Mouse (Mus musculus): Measurements from ENCODE around the gene Cby3. TPM values are rescaled to one million over a fixed set of nuclear protein-coding genes. Genes with fewer than 3 reads are reported as not detected.
A peak's percentile ranks its signal among the peaks of the same experiment; 100 is the strongest.
"Not testable (repeated sequence)": the region's sequence is repeated elsewhere in the genome, so short reads cannot be mapped to it uniquely, and the experiment has no call there.

The Cby3 gene
- 0.32 and 0.53 TPM in 2 replicates for polyA plus RNA-seq (2015; fragmentation: Nextera tagmentation; extraction: Ambion mirVana)

DNA sequence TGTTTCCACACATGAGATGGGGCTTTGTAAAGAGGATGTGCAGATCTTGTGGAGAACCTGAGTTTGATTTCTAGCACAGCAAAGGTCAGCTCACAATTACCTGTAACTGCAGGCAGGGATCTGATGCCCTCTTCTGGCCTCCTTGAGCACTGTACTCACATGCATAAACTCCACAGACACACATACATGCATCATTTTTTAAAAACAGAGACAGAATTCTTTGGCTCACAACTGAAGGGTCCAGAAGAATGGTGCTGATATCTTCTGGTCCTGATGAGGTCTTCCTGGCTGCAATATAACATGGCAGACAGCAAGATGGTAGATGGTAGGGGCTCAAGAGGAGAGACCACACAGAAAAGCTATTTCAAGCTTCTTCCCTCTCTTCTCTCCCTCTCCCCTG is at the start of gene Cby3:
TSS of gene Cby3 (plus strand) at position 301 of the 400 bp plus-strand sequence.
- H3K4me1 ChIP-seq: no peaks in the 10 kb centered on the region
- no peak within 1 kb of the TSS for H3K4me3 ChIP-seq (replicated peaks)
- 0 out of 2 replicates have a peak, but pooled peaks cover 3% of the 10 kb centered on the region for H3K27me3 ChIP-seq (replicated peaks)
- H3K4me2 ChIP-seq: no peak within 1 kb of the TSS
- no peaks in the 10 kb centered on the region for H3K36me3 ChIP-seq
- no peak within 1 kb of the TSS for H3K27ac ChIP-seq
- H3K9ac ChIP-seq: no peak within 1 kb of the TSS
- H3K9me3 ChIP-seq: no peaks in the 10 kb centered on the region
- no peak for ATAC-seq (ENCODE audit: insufficient read depth, low FRiP score, low read depth)

- no peak overlapping the region for H3K4me3 ChIP-seq (replicated peaks)
- WGBS: 67% methylated on average over 2 of the region's 2 CpGs
Measured at GRCm38 (mm10) chr11:50312803-50313202, 41.5 kb upstream of the Cby3 start.

GRCm38 (mm10) chr11:50319343-50319742 is 34.9 kb upstream of the Cby3 start:
- peaks cover 12% of the 10 kb centered on the region for H3K4me1 ChIP-seq
- not testable (repeated sequence) for H3K9ac ChIP-seq; H3K27me3 ChIP-seq (replicated peaks); H3K4me2 ChIP-seq; H3K4me3 ChIP-seq (replicated peaks); H3K27ac ChIP-seq; ATAC-seq (ENCODE audit: insufficient read depth, low FRiP score, low read depth); H3K36me3 ChIP-seq; H3K9me3 ChIP-seq
- WGBS: 78% methylated on average over 4 of the region's 4 CpGs

More at GRCm38 (mm10) chr11:50312803-50313202, 41.5 kb upstream of the Cby3 start:
- Histone ChIP-seq H3K4me1 (no peaks in the 10 kb centered on the region), H3K9me3 (no peaks in the 10 kb centered on the region), H3K9ac (no peak overlapping the region), H3K4me2 (no peak overlapping the region), H3K36me3 (peaks cover 24% of the 10 kb centered on the region), H3K27me3 (replicated peaks) (no peaks in the 10 kb centered on the region), H3K27ac (no peak overlapping the region)
- no peak for ATAC-seq (ENCODE audit: insufficient read depth, low FRiP score, low read depth)

GRCm38 (mm10) chr11:50321239-50321638 is 33.0 kb upstream of the Cby3 start:
- WGBS: 86% methylated on average over 6 of the region's 6 CpGs
- Histone ChIP-seq H3K27ac (no peak overlapping the region), H3K9ac (no peak overlapping the region), H3K4me3 (replicated peaks) (no peak overlapping the region), H3K4me2 (no peak overlapping the region), H3K4me1 (peaks cover 13% of the 10 kb centered on the region), H3K9me3 (no peaks in the 10 kb centered on the region), H3K27me3 (replicated peaks) (no peaks in the 10 kb centered on the region), H3K36me3 (0 out of 2 replicates have a peak, but pooled peaks cover 7% of the 10 kb centered on the region)
- no peak for ATAC-seq (ENCODE audit: insufficient read depth, low FRiP score, low read depth)

GRCm38 (mm10) chr11:50322345-50322744 is 31.9 kb upstream of the Cby3 start:
- ATAC-seq (ENCODE audit: insufficient read depth, low FRiP score, low read depth): no peak
- Histone ChIP-seq H3K9ac (no peak overlapping the region), H3K27me3 (replicated peaks) (no peaks in the 10 kb centered on the region), H3K36me3 (0 out of 2 replicates have a peak, but pooled peaks cover 5% of the 10 kb centered on the region), H3K9me3 (no peaks in the 10 kb centered on the region), H3K4me2 (no peak overlapping the region), H3K27ac (no peak overlapping the region), H3K4me3 (replicated peaks) (no peak overlapping the region), H3K4me1 (peaks cover 13% of the 10 kb centered on the region)

- peak overlapping the region; percentile 66 for H3K4me2 ChIP-seq
- no peaks in the 10 kb centered on the region for H3K36me3 ChIP-seq
- H3K9me3 ChIP-seq: no peaks in the 10 kb centered on the region
- no peaks in the 10 kb centered on the region for H3K27me3 ChIP-seq (replicated peaks)
- peak overlapping the region; percentile 99 for H3K4me3 ChIP-seq (replicated peaks)
- H3K9ac ChIP-seq: peak overlapping the region; percentile 98; the same call in 1 of the 2 replicates
- ATAC-seq (ENCODE audit: insufficient read depth, low FRiP score, low read depth): no peak
- H3K27ac ChIP-seq: no peak overlapping the region
- peaks cover 13% of the 10 kb centered on the region for H3K4me1 ChIP-seq
- WGBS: 19% methylated on average over 1 of the region's 1 CpGs
Measured at GRCm38 (mm10) chr11:50323843-50324242, 30.4 kb upstream of the Cby3 start.

DNA sequence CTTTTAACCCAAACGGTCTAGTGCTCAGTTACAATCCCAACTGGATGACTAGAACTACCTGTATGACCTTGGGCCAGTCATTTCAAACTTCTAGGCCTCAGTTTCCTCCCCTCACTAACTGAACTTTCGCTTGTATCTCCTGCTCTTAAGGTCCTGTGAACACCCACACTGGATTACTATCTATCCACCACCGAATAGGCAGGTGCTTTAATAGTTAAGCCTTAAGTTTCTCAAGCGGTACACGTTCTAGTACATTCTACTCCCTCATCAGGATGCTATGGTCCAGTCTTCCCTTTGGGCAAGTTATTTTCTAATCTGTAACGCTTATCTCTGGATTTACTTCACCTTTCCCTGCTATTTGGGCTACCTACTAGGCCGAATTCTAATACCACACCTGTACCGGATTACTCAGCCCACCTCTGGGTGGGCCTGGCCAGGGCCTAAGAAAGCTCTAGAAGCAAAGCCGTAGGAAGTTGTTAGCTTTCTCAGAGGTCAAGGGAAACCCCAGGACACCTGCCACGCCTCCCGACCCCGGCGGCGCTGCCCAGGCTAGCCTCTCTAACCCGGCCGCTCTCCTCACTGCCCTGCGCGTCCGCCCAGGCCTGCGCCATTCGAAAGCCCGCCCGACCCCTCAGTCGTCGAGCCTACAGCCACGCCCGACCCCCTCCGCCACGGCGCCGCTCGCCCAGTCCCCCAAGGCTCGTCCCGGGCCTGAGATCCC is 29.4 kb upstream of the Cby3 start:
- under 1% methylated on average over 34 of the region's 34 CpGs for WGBS
- peak overlapping the region; percentile 99 for H3K4me3 ChIP-seq (replicated peaks)
- peak overlapping the region; percentile 98 for H3K9ac ChIP-seq
- peak; percentile 40 for ATAC-seq (ENCODE audit: insufficient read depth, low FRiP score, low read depth)
- no peaks in the 10 kb centered on the region for H3K9me3 ChIP-seq
- H3K27me3 ChIP-seq (replicated peaks): no peaks in the 10 kb centered on the region
- peak overlapping the region; percentile 66 for H3K4me2 ChIP-seq
- H3K27ac ChIP-seq: peak overlapping the region; percentile 90
- no peaks in the 10 kb centered on the region for H3K36me3 ChIP-seq
- H3K4me1 ChIP-seq: peaks cover 13% of the 10 kb centered on the region

- 1% methylated on average over 64 of the region's 64 CpGs for WGBS
- peak; percentile 97 for ATAC-seq (ENCODE audit: insufficient read depth, low FRiP score, low read depth)
- Histone ChIP-seq H3K36me3 (no peaks in the 10 kb centered on the region), H3K4me1 (peaks cover 13% of the 10 kb centered on the region), H3K9me3 (no peaks in the 10 kb centered on the region), H3K4me3 (replicated peaks) (peak within 1 kb of the TSS; percentile 99), H3K9ac (peak within 1 kb of the TSS; percentile 98), H3K27ac (peak within 1 kb of the TSS; percentile 93), H3K4me2 (peak within 1 kb of the TSS; percentile 66), H3K27me3 (replicated peaks) (no peaks in the 10 kb centered on the region)
Measured at GRCm38 (mm10) chr11:50325496-50326301, 28.6 kb upstream of the Cby3 start, which contains the start of gene Canx. Canx (minus strand) TSS chr11:50325673.

- 4% methylated on average over 7 of the region's 7 CpGs for WGBS
- peaks cover 13% of the 10 kb centered on the region for H3K4me1 ChIP-seq
- H3K27ac ChIP-seq: peak overlapping the region; percentile 93
- peak overlapping the region; percentile 99 for H3K4me3 ChIP-seq (replicated peaks)
- ATAC-seq (ENCODE audit: insufficient read depth, low FRiP score, low read depth): no peak
- no peaks in the 10 kb centered on the region for H3K27me3 ChIP-seq (replicated peaks)
- no peaks in the 10 kb centered on the region for H3K9me3 ChIP-seq
- peak overlapping the region; percentile 54 for H3K4me2 ChIP-seq
- no peaks in the 10 kb centered on the region for H3K36me3 ChIP-seq
- peak overlapping the region; percentile 60 for H3K9ac ChIP-seq
Measured at GRCm38 (mm10) chr11:50326302-50326966, 27.8 kb upstream of the Cby3 start.

DNA sequence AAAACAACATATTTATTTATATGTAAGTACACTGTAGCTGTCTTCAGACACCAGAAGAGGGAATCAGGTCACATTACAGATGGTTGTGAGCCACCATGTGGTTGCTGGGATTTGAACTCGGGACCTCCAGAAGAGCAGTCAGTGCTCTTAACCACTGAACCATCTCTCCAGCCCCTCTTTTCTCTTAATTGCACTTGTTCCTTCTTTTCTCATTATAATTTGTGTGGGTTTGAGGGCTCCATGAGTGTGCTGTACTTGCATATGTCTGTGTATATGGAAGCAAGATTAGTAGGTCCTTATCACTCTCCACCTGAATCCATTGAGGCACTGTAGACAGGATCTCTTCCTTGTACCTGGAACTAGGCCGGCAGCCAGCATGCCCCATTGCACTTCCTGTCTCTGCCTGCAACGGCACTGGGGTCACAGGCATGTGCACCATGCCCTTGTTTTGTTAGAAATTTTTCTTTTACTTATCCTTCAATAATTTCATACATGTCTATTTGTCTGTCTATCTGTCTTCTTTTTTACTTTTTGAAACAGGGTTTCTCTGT is 26.1 kb upstream of the Cby3 start:
- Histone ChIP-seq H3K4me2 (no peak overlapping the region), H3K27ac (no peak overlapping the region), H3K9me3 (no peaks in the 10 kb centered on the region), H3K4me3 (replicated peaks) (no peak overlapping the region), H3K27me3 (replicated peaks) (no peaks in the 10 kb centered on the region), H3K9ac (no peak overlapping the region), H3K4me1 (peaks cover 9% of the 10 kb centered on the region), H3K36me3 (no peaks in the 10 kb centered on the region)
- WGBS: 83% methylated on average over 3 of the region's 3 CpGs
- ATAC-seq (ENCODE audit: insufficient read depth, low FRiP score, low read depth): no peak

DNA sequence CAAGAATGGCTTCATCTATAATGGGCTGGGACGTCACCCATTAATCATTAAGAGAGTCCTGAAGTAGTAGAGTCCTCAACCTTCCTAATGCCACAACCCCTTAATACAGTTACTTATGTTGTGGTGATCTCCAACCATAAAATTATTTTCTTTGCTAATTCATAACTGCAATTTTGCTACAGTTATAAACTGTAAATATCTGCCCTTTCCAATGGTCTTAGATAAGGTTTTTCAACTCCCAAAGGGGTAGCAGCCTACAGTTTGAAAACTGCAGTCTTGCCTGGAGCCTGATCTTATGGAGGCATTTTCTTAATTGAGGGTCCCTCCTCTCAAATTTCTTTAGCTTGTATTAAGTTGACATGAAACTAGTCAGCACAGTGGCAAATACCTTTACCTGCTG is 24.9 kb upstream of the Cby3 start:
- Histone ChIP-seq H3K9ac (no peak overlapping the region), H3K27me3 (replicated peaks) (no peaks in the 10 kb centered on the region), H3K9me3 (no peaks in the 10 kb centered on the region), H3K4me2 (no peak overlapping the region), H3K27ac (no peak overlapping the region), H3K4me1 (0 out of 2 replicates have a peak, but pooled peaks cover under 1% of the 10 kb centered on the region), H3K36me3 (no peaks in the 10 kb centered on the region), H3K4me3 (replicated peaks) (no peak overlapping the region)
- ATAC-seq (ENCODE audit: insufficient read depth, low FRiP score, low read depth): no peak
- WGBS: 88% methylated on average over 1 of the region's 1 CpGs

Measured in stomach, embryonic 15.5 days (tissue).